Mouse (Mus musculus) liver, postnatal 0 days (tissue): ENCODE results near the gene Epb41l2. TPM values are rescaled to one million over a fixed set of nuclear protein-coding genes. Genes with fewer than 3 reads are reported as not detected.

Experiments
- ATAC-seq: fragments of 200-750 bp; cut with Nextera tagmentation; 2 replicates; pipeline ENCODE4 v1.8.0; 2017; ENCODE audit warnings: mild to moderate bottlenecking, moderate library complexity
- DNase-seq: peaks from one replicate; pipeline ENCODE4 v3.0.0-alpha.2; 2016
- H3K27ac ChIP-seq: fragments of 300-500 bp; sonication (generic); 2 replicates; pipeline ENCODE4 v1.5.1; 2014; ENCODE audit warnings: antibody characterized with exemption, moderate library complexity, mild to moderate bottlenecking, low read depth
- H3K27me3 ChIP-seq: fragments of 300-500 bp; sonication (generic); 2 replicates; pipeline ENCODE4 v1.6.1; 2014; ENCODE audit warnings: low read length, control low read depth, mixed read lengths; ENCODE audit not compliant: insufficient read depth
- H3K36me3 ChIP-seq: fragments of 300-500 bp; sonication (generic); replicated peaks from 2 replicates; pipeline ENCODE4 v1.6.1; 2014; ENCODE audit warnings: mild to moderate bottlenecking, control low read depth, low read length, moderate library complexity, mixed read lengths; ENCODE audit not compliant: insufficient read depth
- H3K4me1 ChIP-seq: fragments of 300-500 bp; sonication (generic); 2 replicates; pipeline ENCODE4 v1.6.1; 2014; ENCODE audit warnings: antibody characterized with exemption, mild to moderate bottlenecking, control low read depth; ENCODE audit not compliant: insufficient read depth
- H3K4me2 ChIP-seq: fragments of 300-500 bp; sonication (generic); 2 replicates; pipeline ENCODE4 v1.6.1; 2014; ENCODE audit warnings: low read depth, mild to moderate bottlenecking, low read length, moderate library complexity, mixed read lengths
- H3K4me3 ChIP-seq: fragments of 300-500 bp; sonication (generic); 2 replicates; pipeline ENCODE4 v1.5.1; 2014; ENCODE audit warnings: low read depth, low read length
- H3K9ac ChIP-seq: fragments of 300-500 bp; sonication (generic); replicated peaks from 2 replicates; pipeline ENCODE4 v1.6.1; 2014; ENCODE audit warnings: mild to moderate bottlenecking, moderate library complexity
- H3K9me3 ChIP-seq: fragments of 300-500 bp; sonication (generic); 2 replicates; pipeline ENCODE4 v1.6.1; 2016; ENCODE audit warnings: mild to moderate bottlenecking, control low read depth, low read length, mixed read lengths
- CTCF ChIP-seq: sonication (generic); IDR thresholded peaks from 2 replicates; pipeline ENCODE4 v1.5.1; 2016; ENCODE audit warnings: antibody characterized with exemption, low read depth
- EP300 ChIP-seq: IDR thresholded peaks from 2 replicates; pipeline ENCODE4 v1.6.1; 2016; ENCODE audit warnings: antibody characterized with exemption, low read depth, mild to moderate bottlenecking
- WGBS: fragments of 180-500 bp; shearing (Covaris S2); extraction: QIAGEN DNeasy Blood & Tissue Kit; methylation state at CpG from one replicate; pipeline ENCODE4 v1.1.7; 2014; ENCODE audit not compliant: insufficient replicate concordance; 5-methylcytosine and 5-hydroxymethylcytosine counted together
- polyA plus RNA-seq: library from polyadenylated mRNA; unstranded; fragments of >200 nt; fragmentation: Nextera tagmentation; extraction: Ambion mirVana; gene quantifications from 2 replicates; pipeline ENCODE4 v1.2.1, GENCODE M21; 2015

Epb41l2 gene
- polyA plus RNA-seq, 1 experiment from 2014 or later: 7.8 TPM

- H3K4me2 ChIP-seq: no peak overlapping the region
- H3K36me3 ChIP-seq: peaks cover 16% of the 10 kb centered on the region
- H3K4me3 ChIP-seq: no peak overlapping the region
- no peaks in the 10 kb centered on the region; the same call in 1 of the 2 replicates for H3K4me1 ChIP-seq
- no peaks in the 10 kb centered on the region for H3K27me3 ChIP-seq
- H3K9me3 ChIP-seq: no peaks in the 10 kb centered on the region
- TF ChIP-seq EP300 (no peak), CTCF (peak; percentile 53)
- 65% methylated on average over 10 of the region's 10 CpGs for WGBS
- no peak overlapping the region for H3K27ac ChIP-seq
- ATAC-seq: no peak
- DNase-seq: no peak
- H3K9ac ChIP-seq: no peak overlapping the region
These were observed 139.9 kb downstream of the Epb41l2 start for GRCm38 (mm10) chr10:25499323-25500071.

GRCm38 (mm10) chr10:25503250-25503649, 143.7 kb downstream of the Epb41l2 start:
- Histone ChIP-seq H3K9me3 (no peaks in the 10 kb centered on the region), H3K36me3 (peaks cover 22% of the 10 kb centered on the region), H3K27me3 (no peaks in the 10 kb centered on the region), H3K4me2 (no peak overlapping the region), H3K27ac (no peak overlapping the region), H3K4me3 (no peak overlapping the region), H3K9ac (no peak overlapping the region), H3K4me1 (no peaks in the 10 kb centered on the region; the same call in 1 of the 2 replicates)
- DNase-seq (no peak), ATAC-seq (no peak)
- WGBS: 82% methylated on average over 5 of the region's 5 CpGs
- no peak for TF ChIP-seq CTCF

GRCm38 (mm10) chr10:25513821-25514220, 154.2 kb downstream of the Epb41l2 start:
- Histone ChIP-seq H3K9ac (no peak overlapping the region), H3K4me3 (no peak overlapping the region), H3K4me1 (no peaks in the 10 kb centered on the region), H3K27me3 (no peaks in the 10 kb centered on the region), H3K27ac (no peak overlapping the region), H3K36me3 (peaks cover 8% of the 10 kb centered on the region), H3K4me2 (no peak overlapping the region), H3K9me3 (no peaks in the 10 kb centered on the region)
- 74% methylated on average over 1 of the region's 1 CpGs for WGBS
- DNase-seq (no peak), ATAC-seq (peak; percentile 70)
- no peak for TF ChIP-seq EP300
- no peak for TF ChIP-seq CTCF

GRCm38 (mm10) chr10:25519954-25520353, 160.4 kb downstream of the Epb41l2 start:
- Histone ChIP-seq H3K36me3 (peaks cover 16% of the 10 kb centered on the region), H3K27ac (peak overlapping the region; percentile 81), H3K4me1 (peaks cover 18% of the 10 kb centered on the region), H3K4me3 (no peak overlapping the region), H3K9me3 (no peaks in the 10 kb centered on the region), H3K4me2 (no peak overlapping the region), H3K9ac (no peak overlapping the region), H3K27me3 (no peaks in the 10 kb centered on the region)
- ATAC-seq (peak; percentile 95), DNase-seq (peak; percentile 52)
- peak; percentile 64 for TF ChIP-seq EP300
- TF ChIP-seq CTCF: no peak
- 46% methylated on average over 3 of the region's 3 CpGs for WGBS

- H3K9me3 ChIP-seq: no peaks in the 10 kb centered on the region
- H3K36me3 ChIP-seq: peaks cover 11% of the 10 kb centered on the region
- TF ChIP-seq CTCF: no peak
- no peak for TF ChIP-seq EP300
- WGBS: 70% methylated on average over 5 of the region's 5 CpGs
- H3K4me2 ChIP-seq: no peak overlapping the region
- ATAC-seq: peak; percentile 57
- DNase-seq: no peak
- H3K4me1 ChIP-seq: peaks cover 18% of the 10 kb centered on the region
- H3K4me3 ChIP-seq: no peak overlapping the region
- H3K27me3 ChIP-seq: no peaks in the 10 kb centered on the region
- no peak overlapping the region for H3K9ac ChIP-seq
- H3K27ac ChIP-seq: peak overlapping the region; percentile 81
These were observed 160.8 kb downstream of the Epb41l2 start for GRCm38 (mm10) chr10:25520428-25520827.

- Histone ChIP-seq H3K27me3 (no peaks in the 10 kb centered on the region), H3K27ac (no peak overlapping the region), H3K9me3 (no peaks in the 10 kb centered on the region), H3K9ac (no peak overlapping the region), H3K4me1 (peaks cover 18% of the 10 kb centered on the region), H3K4me3 (no peak overlapping the region), H3K4me2 (no peak overlapping the region), H3K36me3 (peaks cover 9% of the 10 kb centered on the region)
- DNase-seq (no peak), ATAC-seq (no peak)
- TF ChIP-seq CTCF (no peak), EP300 (no peak)
- WGBS: 86% methylated on average over 8 of the region's 8 CpGs
These were observed 164.1 kb downstream of the Epb41l2 start for GRCm38 (mm10) chr10:25523727-25524126.
